Mouse (Mus musculus) thymus, adult 2 months (tissue): ENCODE results near the gene Casz1.

Experiments used
- CTCF ChIP-seq: fragments of 200-500 bp; IDR thresholded peaks from 2 replicates; pipeline ENCODE4 v1.5.1; 2012; ENCODE audit warnings: mild to moderate bottlenecking, control low read depth, low read length, moderate library complexity, borderline replicate concordance; ENCODE audit not compliant: control insufficient read depth, poor library complexity, insufficient read depth; ENCODE audit errors: extremely low read depth
- POLR2A ChIP-seq: fragments of 200-500 bp; IDR thresholded peaks from 2 replicates; pipeline ENCODE4 v1.6.1; 2012; ENCODE audit warnings: mild to moderate bottlenecking, low read length, control low read depth, moderate library complexity; ENCODE audit not compliant: control insufficient read depth, poor library complexity, insufficient read depth; ENCODE audit errors: extremely low read depth

DNA sequence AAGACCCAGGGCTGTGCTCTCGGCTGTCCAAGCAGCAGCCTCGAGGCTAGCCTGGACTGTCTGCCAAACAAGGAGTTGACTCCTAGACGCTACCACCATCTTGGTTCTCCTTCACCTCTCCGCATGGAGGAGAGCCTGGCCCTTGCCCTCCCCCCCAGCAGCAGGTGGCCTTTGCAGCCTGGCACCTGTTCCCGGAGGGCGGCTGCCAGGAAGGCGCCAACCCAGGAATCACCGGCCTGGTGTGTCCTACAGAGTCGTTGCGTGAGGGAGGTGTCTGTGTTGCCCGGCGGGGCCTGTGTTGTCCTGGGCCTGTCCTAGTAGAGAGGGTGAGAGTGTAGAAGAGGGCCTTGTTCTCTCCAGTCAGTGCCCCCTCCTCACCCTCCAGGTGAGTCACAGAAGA lies 13.9 kb downstream of the Casz1 start:
- no peak for TF ChIP-seq POLR2A
- no peak for TF ChIP-seq CTCF
